Mouse (Mus musculus): ENCODE results near the gene Lin7b. TPM values are rescaled to one million over a fixed set of nuclear protein-coding genes. Genes with fewer than 3 reads are reported as not detected.
A peak's percentile ranks its signal among the peaks of the same experiment; 100 is the strongest.

The Lin7b gene
- polyA plus RNA-seq, 1 experiment from 2014 or later, result 0.87 TPM

GRCm38 (mm10) chr7:45328841-45329475 lies 41.4 kb downstream of the Lin7b start:
- no peak for ATAC-seq (ENCODE audit: insufficient read depth)
- no peak for TF ChIP-seq CTCF (IDR thresholded peaks at IDR 0.05; ENCODE audit: low read depth)
- 79% methylated on average over 13 of the region's 13 CpGs for WGBS
- no peaks in the 10 kb centered on the region for H3K9me3 ChIP-seq (ENCODE audit: low read depth, low read length)
- H3K4me1 ChIP-seq (ENCODE audit: insufficient read depth), result peaks cover 9% of the 10 kb centered on the region
- no peaks in the 10 kb centered on the region for H3K27me3 ChIP-seq (ENCODE audit: insufficient read depth, low read length)
- H3K36me3 ChIP-seq (ENCODE audit: insufficient read depth), result peaks cover 9% of the 10 kb centered on the region
- no peak for DNase-seq
- no peak overlapping the region for H3K27ac ChIP-seq (ENCODE audit: low read depth)
- no peak overlapping the region for H3K4me3 ChIP-seq (ENCODE audit: low read depth, low read length)
- H3K9ac ChIP-seq, result no peak overlapping the region
- H3K4me2 ChIP-seq, result no peak overlapping the region

GRCm38 (mm10) chr7:45325800-45326199 lies 44.6 kb downstream of the Lin7b start:
- ATAC-seq (ENCODE audit: insufficient read depth), result no peak
- H3K9ac ChIP-seq, result no peak overlapping the region
- H3K27me3 ChIP-seq (ENCODE audit: insufficient read depth, low read length), result no peaks in the 10 kb centered on the region
- H3K4me2 ChIP-seq, result no peak overlapping the region
- H3K27ac ChIP-seq (ENCODE audit: low read depth), result no peak overlapping the region
- no peak overlapping the region for H3K4me3 ChIP-seq (ENCODE audit: low read depth, low read length)
- peaks cover 16% of the 10 kb centered on the region for H3K36me3 ChIP-seq (ENCODE audit: insufficient read depth)
- H3K9me3 ChIP-seq (ENCODE audit: low read depth, low read length), result no peaks in the 10 kb centered on the region
- peak; percentile 31 for TF ChIP-seq CTCF (IDR thresholded peaks at IDR 0.05; ENCODE audit: low read depth)
- no peak for DNase-seq
- H3K4me1 ChIP-seq (ENCODE audit: insufficient read depth), result no peaks in the 10 kb centered on the region

GRCm38 (mm10) chr7:45323069-45323468 lies 47.3 kb downstream of the Lin7b start:
- no peak overlapping the region for H3K4me2 ChIP-seq
- H3K9ac ChIP-seq, result no peak overlapping the region
- no peak for TF ChIP-seq CTCF (IDR thresholded peaks at IDR 0.05; ENCODE audit: low read depth)
- no peaks in the 10 kb centered on the region for H3K27me3 ChIP-seq (ENCODE audit: insufficient read depth, low read length)
- no peak overlapping the region for H3K4me3 ChIP-seq (ENCODE audit: low read depth, low read length)
- H3K27ac ChIP-seq (ENCODE audit: low read depth), result no peak overlapping the region
- no peaks in the 10 kb centered on the region for H3K9me3 ChIP-seq (ENCODE audit: low read depth, low read length)
- no peaks in the 10 kb centered on the region for H3K4me1 ChIP-seq (ENCODE audit: insufficient read depth)
- WGBS, result 91% methylated on average over 5 of the region's 5 CpGs
- ATAC-seq (ENCODE audit: insufficient read depth) (no peak), DNase-seq (no peak)
- peaks cover 26% of the 10 kb centered on the region for H3K36me3 ChIP-seq (ENCODE audit: insufficient read depth)

GRCm38 (mm10) chr7:45322245-45322644 lies 48.1 kb downstream of the Lin7b start:
- Histone ChIP-seq H3K4me3 (ENCODE audit: low read depth, low read length) (no peak overlapping the region), H3K27me3 (ENCODE audit: insufficient read depth, low read length) (no peaks in the 10 kb centered on the region), H3K4me2 (no peak overlapping the region), H3K27ac (ENCODE audit: low read depth) (no peak overlapping the region), H3K9me3 (ENCODE audit: low read depth, low read length) (no peaks in the 10 kb centered on the region), H3K36me3 (ENCODE audit: insufficient read depth) (peaks cover 26% of the 10 kb centered on the region), H3K4me1 (ENCODE audit: insufficient read depth) (no peaks in the 10 kb centered on the region), H3K9ac (no peak overlapping the region)
- TF ChIP-seq CTCF (IDR thresholded peaks at IDR 0.05; ENCODE audit: low read depth), result no peak
- WGBS, result 77% methylated on average over 4 of the region's 4 CpGs
- ATAC-seq (ENCODE audit: insufficient read depth) (no peak), DNase-seq (no peak)

Other genes starting within 250 kb of the Lin7b start
- gene Rps11, start 246.1 kb downstream of the Lin7b start, polyA plus RNA-seq (2014; fragmentation: Nextera tagmentation; extraction: Ambion mirVana), result 1,873 and 1,878 TPM in 2 replicates
- 1,527 and 1,587 TPM in 2 replicates for gene Rpl13a, start 241.8 kb downstream of the Lin7b start, polyA plus RNA-seq (2014; fragmentation: Nextera tagmentation; extraction: Ambion mirVana)
- 1.2 and 1.4 TPM in 2 replicates for gene Gm45713, start 234.4 kb downstream of the Lin7b start, polyA plus RNA-seq (2014; fragmentation: Nextera tagmentation; extraction: Ambion mirVana)
- gene Flt3l, start 234.2 kb downstream of the Lin7b start, polyA plus RNA-seq (2014; fragmentation: Nextera tagmentation; extraction: Ambion mirVana), result 0.72 and 1.1 TPM in 2 replicates
- gene Pih1d1, start 216.3 kb downstream of the Lin7b start, polyA plus RNA-seq (2014; fragmentation: Nextera tagmentation; extraction: Ambion mirVana), result 110 and 112 TPM in 2 replicates
- gene Aldh16a1, start 216.0 kb downstream of the Lin7b start, polyA plus RNA-seq (2014; fragmentation: Nextera tagmentation; extraction: Ambion mirVana), result 52.1 and 52.9 TPM in 2 replicates
- gene Slc17a7, start 206.6 kb downstream of the Lin7b start, polyA plus RNA-seq (2014; fragmentation: Nextera tagmentation; extraction: Ambion mirVana), result 0.09 and 0.97 TPM in 2 replicates
- not detected in 2 replicates for gene Gfy, start 191.0 kb downstream of the Lin7b start, polyA plus RNA-seq (2014; fragmentation: Nextera tagmentation; extraction: Ambion mirVana)
- not detected in 2 replicates for gene Pth2, start 189.6 kb downstream of the Lin7b start, polyA plus RNA-seq (2014; fragmentation: Nextera tagmentation; extraction: Ambion mirVana)
- 0.19 and 0.38 TPM in 2 replicates for gene Ccdc155, start 165.7 kb downstream of the Lin7b start, polyA plus RNA-seq (2014; fragmentation: Nextera tagmentation; extraction: Ambion mirVana)
- gene Dkkl1, start 158.4 kb downstream of the Lin7b start, polyA plus RNA-seq (2014; fragmentation: Nextera tagmentation; extraction: Ambion mirVana), result 0.45 TPM in 1 of 2 replicates, not detected in the other
- gene Tead2, start 154.8 kb downstream of the Lin7b start, polyA plus RNA-seq (2014; fragmentation: Nextera tagmentation; extraction: Ambion mirVana), result 204 and 222 TPM in 2 replicates
- gene Cd37, start 131.5 kb downstream of the Lin7b start, polyA plus RNA-seq (2014; fragmentation: Nextera tagmentation; extraction: Ambion mirVana), result 2.1 and 2.9 TPM in 2 replicates
- not detected in 2 replicates for gene Slc6a16, start 129.5 kb downstream of the Lin7b start, polyA plus RNA-seq (2014; fragmentation: Nextera tagmentation; extraction: Ambion mirVana)
- not detected in 2 replicates for gene Slc6a21, start 93.1 kb downstream of the Lin7b start, polyA plus RNA-seq (2014; fragmentation: Nextera tagmentation; extraction: Ambion mirVana)
- 11.4 and 15.7 TPM in 2 replicates for gene Trpm4, start 36.8 kb downstream of the Lin7b start, polyA plus RNA-seq (2014; fragmentation: Nextera tagmentation; extraction: Ambion mirVana)
- 0.58 and 1.2 TPM in 2 replicates for gene Hrc, start 35.3 kb downstream of the Lin7b start, polyA plus RNA-seq (2014; fragmentation: Nextera tagmentation; extraction: Ambion mirVana)
- gene Ppfia3, start 3.6 kb downstream of the Lin7b start, polyA plus RNA-seq (2014; fragmentation: Nextera tagmentation; extraction: Ambion mirVana), result 3.1 and 3.2 TPM in 2 replicates
- gene Snrnp70, start 25.2 kb upstream of the Lin7b start, polyA plus RNA-seq (2014; fragmentation: Nextera tagmentation; extraction: Ambion mirVana), result 74.0 and 88.2 TPM in 2 replicates
- gene Kcna7, start 35.1 kb upstream of the Lin7b start, polyA plus RNA-seq (2014; fragmentation: Nextera tagmentation; extraction: Ambion mirVana), result 0.08 TPM in 1 of 2 replicates, not detected in the other
- 1.9 and 2.2 TPM in 2 replicates for gene Ntf5, start 43.1 kb upstream of the Lin7b start, polyA plus RNA-seq (2014; fragmentation: Nextera tagmentation; extraction: Ambion mirVana)
- not detected in 2 replicates for gene Lhb, start 50.2 kb upstream of the Lin7b start, polyA plus RNA-seq (2014; fragmentation: Nextera tagmentation; extraction: Ambion mirVana)
- gene Gys1, start 64.3 kb upstream of the Lin7b start, polyA plus RNA-seq (2014; fragmentation: Nextera tagmentation; extraction: Ambion mirVana), result 35.7 and 36.0 TPM in 2 replicates
- 163 and 173 TPM in 2 replicates for gene Ruvbl2, start 67.5 kb upstream of the Lin7b start, polyA plus RNA-seq (2014; fragmentation: Nextera tagmentation; extraction: Ambion mirVana)
- 4,463 and 4,749 TPM in 2 replicates for gene Ftl1, start 89.3 kb upstream of the Lin7b start, polyA plus RNA-seq (2014; fragmentation: Nextera tagmentation; extraction: Ambion mirVana)
- 135 and 139 TPM in 2 replicates for gene Bax, start 96.3 kb upstream of the Lin7b start, polyA plus RNA-seq (2014; fragmentation: Nextera tagmentation; extraction: Ambion mirVana)
- gene Tulp2, start 111.3 kb upstream of the Lin7b start, polyA plus RNA-seq (2014; fragmentation: Nextera tagmentation; extraction: Ambion mirVana), result 0.47 and 0.86 TPM in 2 replicates
- not detected in 2 replicates for gene Gm45808, start 116.2 kb upstream of the Lin7b start, polyA plus RNA-seq (2014; fragmentation: Nextera tagmentation; extraction: Ambion mirVana)
- 3.0 and 3.3 TPM in 2 replicates for gene Dhdh, start 118.2 kb upstream of the Lin7b start, polyA plus RNA-seq (2014; fragmentation: Nextera tagmentation; extraction: Ambion mirVana)
- 194 and 201 TPM in 2 replicates for gene Nucb1, start 139.8 kb upstream of the Lin7b start, polyA plus RNA-seq (2014; fragmentation: Nextera tagmentation; extraction: Ambion mirVana)
- gene Ppp1r15a, start 155.7 kb upstream of the Lin7b start, polyA plus RNA-seq (2014; fragmentation: Nextera tagmentation; extraction: Ambion mirVana), result 15.6 and 17.5 TPM in 2 replicates
- 1.9 and 2.1 TPM in 2 replicates for gene Plekha4, start 155.7 kb upstream of the Lin7b start, polyA plus RNA-seq (2014; fragmentation: Nextera tagmentation; extraction: Ambion mirVana)
- 0.57 and 0.66 TPM in 2 replicates for gene Hsd17b14, start 184.3 kb upstream of the Lin7b start, polyA plus RNA-seq (2014; fragmentation: Nextera tagmentation; extraction: Ambion mirVana)
- gene Bcat2, start 199.6 kb upstream of the Lin7b start, polyA plus RNA-seq (2014; fragmentation: Nextera tagmentation; extraction: Ambion mirVana), result 48.9 and 53.4 TPM in 2 replicates
- not detected in 2 replicates for gene Fgf21, start 244.9 kb upstream of the Lin7b start, polyA plus RNA-seq (2014; fragmentation: Nextera tagmentation; extraction: Ambion mirVana)
- 0.13 and 0.58 TPM in 2 replicates for gene Fut1, start 246.7 kb upstream of the Lin7b start, polyA plus RNA-seq (2014; fragmentation: Nextera tagmentation; extraction: Ambion mirVana)

All from lung, embryonic 14.5 days (tissue).